In genomic region chr9:107633091-107633660, GRCm38 (mm10) we compare ENCODE assay signal across 1 mouse cellular context.
TF ChIP-seq lines count a peak whose summit lies in the region.

No protein-coding gene starts in this region.

TF ChIP-seq in myocyte, 11 proteins besides CTCF, POLR2A, EP300 and RAD21 (continued from another document):
- TF ChIP-seq E2F4 (IDR thresholded peaks at IDR 0.05; ENCODE audit: insufficient read depth) (no peak), TCF3 (IDR thresholded peaks at IDR 0.05; ENCODE audit: insufficient read length, low read depth) (no peak)
